Mouse (Mus musculus) midbrain, embryonic 16.5 days (tissue): ENCODE results near the gene Stard3. TPM values are rescaled to one million over a fixed set of nuclear protein-coding genes. Genes with fewer than 3 reads are reported as not detected.

ENCODE experiments used
- ATAC-seq: fragments of 200-750 bp; cut with Nextera tagmentation; 2 replicates; pipeline ENCODE4 v1.8.0; 2017; ENCODE audit warnings: moderate TSS enrichment
- H3K27ac ChIP-seq: fragments of 300-500 bp; sonication (generic); 2 replicates; pipeline ENCODE4 v1.5.1; 2014; ENCODE audit warnings: mild to moderate bottlenecking, low read length, mixed read lengths
- H3K27me3 ChIP-seq: fragments of 300-500 bp; sonication (generic); 2 replicates; pipeline ENCODE4 v1.6.1; 2014; ENCODE audit warnings: low read depth, low read length, mixed read lengths; ENCODE audit not compliant: control insufficient read depth, insufficient read depth
- H3K36me3 ChIP-seq: fragments of 300-500 bp; sonication (generic); 2 replicates; pipeline ENCODE4 v1.6.1; 2014; ENCODE audit warnings: mild to moderate bottlenecking, low read length, moderate library complexity, mixed read lengths; ENCODE audit not compliant: control insufficient read depth, insufficient read depth
- H3K4me1 ChIP-seq: fragments of 300-500 bp; sonication (generic); 2 replicates; pipeline ENCODE4 v1.6.1; 2014; ENCODE audit warnings: mild to moderate bottlenecking, low read length, mixed read lengths; ENCODE audit not compliant: control insufficient read depth, insufficient read depth
- H3K4me2 ChIP-seq: fragments of 300-500 bp; sonication (generic); 2 replicates; pipeline ENCODE4 v1.6.1; 2014; ENCODE audit warnings: mild to moderate bottlenecking, low read length, mixed read lengths
- H3K4me3 ChIP-seq: fragments of 300-500 bp; sonication (generic); 2 replicates; pipeline ENCODE4 v1.5.1; 2014; ENCODE audit warnings: low read depth, mild to moderate bottlenecking, low read length, moderate library complexity, mixed read lengths
- H3K9ac ChIP-seq: fragments of 300-500 bp; sonication (generic); 2 replicates; pipeline ENCODE4 v1.6.1; 2014; ENCODE audit warnings: low read depth, low read length, mixed read lengths
- H3K9me3 ChIP-seq: fragments of 300-500 bp; sonication (generic); replicated peaks from 2 replicates; pipeline ENCODE4 v1.6.1; 2014; ENCODE audit warnings: mild to moderate bottlenecking, low read length, mixed read lengths; ENCODE audit not compliant: control insufficient read depth, poor library complexity, severe bottlenecking
- WGBS: fragments of 180-500 bp; shearing (Covaris S2); extraction: QIAGEN DNeasy Blood & Tissue Kit; methylation state at CpG from one replicate; pipeline ENCODE4 v1.1.7; 2014; 5-methylcytosine and 5-hydroxymethylcytosine counted together
- polyA plus RNA-seq: library from polyadenylated mRNA; unstranded; fragments of >200 nt; fragmentation: Nextera tagmentation; extraction: Ambion mirVana; gene quantifications from 2 replicates; pipeline ENCODE4 v1.2.1, GENCODE M21; 2015

Gene Stard3
- polyA plus RNA-seq, 1 experiment from 2014 or later = 32.9 TPM

- no peak for ATAC-seq
- Histone ChIP-seq H3K4me1 (no peaks in the 10 kb centered on the region), H3K4me3 (no peak overlapping the region), H3K27ac (no peak overlapping the region; the same call in 1 of the 2 replicates), H3K4me2 (no peak overlapping the region; the same call in 1 of the 2 replicates), H3K9me3 (no peaks in the 10 kb centered on the region), H3K9ac (no peak overlapping the region), H3K27me3 (peaks cover 81% of the 10 kb centered on the region), H3K36me3 (no peaks in the 10 kb centered on the region)
- WGBS = 1% methylated on average over 30 of the region's 30 CpGs
These were observed 37.1 kb upstream of the Stard3 start for GRCm38 (mm10) chr11:98320806-98321676.

GRCm38 (mm10) chr11:98321677-98322003 lies 36.5 kb upstream of the Stard3 start:
- H3K4me2 ChIP-seq = no peak overlapping the region
- no peak overlapping the region for H3K4me3 ChIP-seq
- H3K27ac ChIP-seq = no peak overlapping the region

DNA sequence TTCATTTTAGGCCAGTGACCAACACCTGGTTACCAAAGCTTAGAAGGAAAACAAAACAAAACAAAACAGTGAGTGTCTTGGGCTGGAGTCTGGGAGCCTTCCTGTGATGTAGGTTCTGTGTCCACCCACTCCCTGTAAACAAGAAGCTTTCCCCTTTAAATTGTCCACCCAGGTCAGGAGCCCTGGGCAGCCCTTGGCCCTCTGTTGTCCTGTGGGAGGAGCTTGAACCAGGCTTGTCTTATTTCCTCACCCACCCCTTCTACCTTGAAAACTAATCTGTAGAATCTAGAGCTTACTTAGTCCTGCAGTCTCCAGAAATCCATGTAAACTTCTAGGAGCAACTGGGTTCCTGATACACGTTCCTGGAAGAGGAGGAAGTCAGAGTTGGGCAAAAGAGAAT lies 36.0 kb upstream of the Stard3 start:
- peaks cover 73% of the 10 kb centered on the region for H3K27me3 ChIP-seq
- H3K9me3 ChIP-seq = no peaks in the 10 kb centered on the region
- H3K4me1 ChIP-seq = peaks cover 1% of the 10 kb centered on the region; the same call in 1 of the 2 replicates
- ATAC-seq = no peak
- H3K36me3 ChIP-seq = no peaks in the 10 kb centered on the region
- 4% methylated on average over 1 of the region's 1 CpGs for WGBS
- H3K27ac ChIP-seq = no peak overlapping the region
- H3K4me3 ChIP-seq = no peak overlapping the region
- H3K4me2 ChIP-seq = no peak overlapping the region
- H3K9ac ChIP-seq = no peak overlapping the region

More at GRCm38 (mm10) chr11:98321677-98322003, 36.5 kb upstream of the Stard3 start:
- Histone ChIP-seq H3K4me1 (no peaks in the 10 kb centered on the region), H3K36me3 (no peaks in the 10 kb centered on the region), H3K9me3 (no peaks in the 10 kb centered on the region), H3K9ac (no peak overlapping the region), H3K27me3 (peaks cover 75% of the 10 kb centered on the region)
- 7% methylated on average over 5 of the region's 5 CpGs for WGBS
- no peak for ATAC-seq

- no peaks in the 10 kb centered on the region for H3K36me3 ChIP-seq
- no peak overlapping the region for H3K4me2 ChIP-seq
- WGBS = 1% methylated on average over 10 of the region's 10 CpGs
- no peak overlapping the region for H3K9ac ChIP-seq
- ATAC-seq = no peak
- no peak overlapping the region for H3K27ac ChIP-seq
- H3K4me3 ChIP-seq = no peak overlapping the region
- peaks cover 72% of the 10 kb centered on the region for H3K27me3 ChIP-seq
- H3K9me3 ChIP-seq = no peaks in the 10 kb centered on the region
- H3K4me1 ChIP-seq = peaks cover 12% of the 10 kb centered on the region; the same call in 1 of the 2 replicates
These were observed 34.9 kb upstream of the Stard3 start for GRCm38 (mm10) chr11:98323136-98323866.

DNA sequence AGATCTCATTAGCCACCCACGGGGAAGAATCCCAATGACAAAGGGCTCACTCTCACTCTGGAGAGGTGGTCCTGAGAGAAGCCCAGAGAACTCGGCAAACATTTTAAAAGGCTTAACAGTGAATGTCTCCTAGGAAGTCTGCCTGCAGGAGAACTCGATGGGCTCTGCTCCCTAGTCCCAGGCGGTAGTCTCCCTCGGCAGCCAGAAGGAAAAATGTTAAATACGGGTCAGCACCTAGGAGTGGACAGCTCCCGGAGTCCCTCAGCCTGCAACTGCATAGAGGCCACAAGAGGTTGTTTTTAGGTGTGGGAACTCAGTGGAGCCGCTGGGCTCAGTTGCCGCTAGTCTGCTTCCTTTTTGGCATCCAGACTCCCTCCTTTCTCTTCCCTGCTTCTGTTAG lies 34.2 kb upstream of the Stard3 start:
- no peak for ATAC-seq
- no peak overlapping the region; the same call in 1 of the 2 replicates for H3K4me2 ChIP-seq
- H3K27ac ChIP-seq = no peak overlapping the region
- no peaks in the 10 kb centered on the region for H3K9me3 ChIP-seq
- peaks cover 66% of the 10 kb centered on the region for H3K27me3 ChIP-seq
- H3K4me1 ChIP-seq = peaks cover 18% of the 10 kb centered on the region
- H3K9ac ChIP-seq = no peak overlapping the region
- no peaks in the 10 kb centered on the region for H3K36me3 ChIP-seq
- 2% methylated on average over 9 of the region's 9 CpGs for WGBS
- no peak overlapping the region for H3K4me3 ChIP-seq

DNA sequence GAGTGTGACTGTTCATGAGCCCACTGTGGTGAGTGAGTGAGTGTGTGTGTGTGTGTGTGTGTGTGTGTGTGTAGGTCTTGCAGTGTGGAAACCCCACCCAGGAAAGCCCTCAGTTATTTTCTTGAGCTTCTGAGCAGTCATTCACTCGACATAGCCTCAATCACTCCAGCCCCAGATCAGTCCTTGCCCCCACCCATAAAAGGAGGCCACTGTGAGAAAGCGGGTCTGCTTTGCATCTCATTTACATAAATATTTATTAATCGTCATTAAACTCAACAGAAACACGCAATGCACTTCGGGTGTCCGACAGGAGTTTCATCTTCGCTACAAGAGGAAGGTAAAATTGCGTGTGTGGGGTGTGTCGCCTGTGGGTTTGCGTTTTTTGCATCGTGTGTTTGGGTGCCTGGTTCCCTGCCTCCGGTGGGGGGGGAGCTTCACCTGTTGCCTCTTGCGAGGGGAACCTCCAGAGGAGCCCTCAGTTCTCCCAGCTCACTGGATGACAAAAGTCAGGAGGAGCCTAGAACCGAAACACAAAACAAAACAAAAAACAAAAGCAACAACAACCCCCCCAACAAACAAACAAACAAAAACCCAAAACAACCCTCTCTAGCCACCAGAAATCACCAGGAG lies 32.9 kb upstream of the Stard3 start:
- Histone ChIP-seq H3K4me1 (peaks cover 18% of the 10 kb centered on the region), H3K9ac (no peak overlapping the region), H3K27me3 (peaks cover 62% of the 10 kb centered on the region), H3K36me3 (no peaks in the 10 kb centered on the region), H3K9me3 (no peaks in the 10 kb centered on the region), H3K4me3 (no peak overlapping the region; the same call in 1 of the 2 replicates), H3K27ac (no peak overlapping the region), H3K4me2 (peak overlapping the region; percentile 25; the same call in 1 of the 2 replicates)
- ATAC-seq = no peak
- WGBS = 5% methylated on average over 14 of the region's 14 CpGs

- Histone ChIP-seq H3K27ac (no peak overlapping the region), H3K4me3 (no peak overlapping the region; the same call in 1 of the 2 replicates), H3K9ac (no peak overlapping the region), H3K4me2 (peak overlapping the region; percentile 25; the same call in 1 of the 2 replicates), H3K4me1 (peaks cover 18% of the 10 kb centered on the region), H3K9me3 (no peaks in the 10 kb centered on the region), H3K27me3 (peaks cover 67% of the 10 kb centered on the region), H3K36me3 (no peaks in the 10 kb centered on the region)
- ATAC-seq = no peak
- WGBS = 5% methylated on average over 22 of the region's 22 CpGs
These were observed 32.3 kb upstream of the Stard3 start for GRCm38 (mm10) chr11:98325821-98326218.

GRCm38 (mm10) chr11:98326741-98327135 lies 31.4 kb upstream of the Stard3 start:
- H3K36me3 ChIP-seq = no peaks in the 10 kb centered on the region
- WGBS = 4% methylated on average over 19 of the region's 19 CpGs
- no peaks in the 10 kb centered on the region for H3K9me3 ChIP-seq
- peak overlapping the region; percentile 48 for H3K4me2 ChIP-seq
- 0 out of 2 replicates have a peak overlapping the region, but pooled peaks have one; percentile 16 for H3K9ac ChIP-seq
- H3K4me1 ChIP-seq = peaks cover 18% of the 10 kb centered on the region
- no peak for ATAC-seq
- H3K27ac ChIP-seq = no peak overlapping the region; the same call in 1 of the 2 replicates
- H3K27me3 ChIP-seq = peaks cover 73% of the 10 kb centered on the region
- H3K4me3 ChIP-seq = peak overlapping the region; percentile 36
